Mouse (Mus musculus) layer of hippocampus, adult 9-10 months (tissue): ENCODE measurements around the gene Scaf11.
"Not testable (repeated sequence)": the region's sequence is repeated elsewhere in the genome, so short reads cannot be mapped to it uniquely, and the experiment has no call there.

Experiments
- DNase-seq: peaks from one replicate; pipeline ENCODE4 v3.0.0; 2022; ENCODE audit warnings: low spot score

Gene Scaf11

DNA sequence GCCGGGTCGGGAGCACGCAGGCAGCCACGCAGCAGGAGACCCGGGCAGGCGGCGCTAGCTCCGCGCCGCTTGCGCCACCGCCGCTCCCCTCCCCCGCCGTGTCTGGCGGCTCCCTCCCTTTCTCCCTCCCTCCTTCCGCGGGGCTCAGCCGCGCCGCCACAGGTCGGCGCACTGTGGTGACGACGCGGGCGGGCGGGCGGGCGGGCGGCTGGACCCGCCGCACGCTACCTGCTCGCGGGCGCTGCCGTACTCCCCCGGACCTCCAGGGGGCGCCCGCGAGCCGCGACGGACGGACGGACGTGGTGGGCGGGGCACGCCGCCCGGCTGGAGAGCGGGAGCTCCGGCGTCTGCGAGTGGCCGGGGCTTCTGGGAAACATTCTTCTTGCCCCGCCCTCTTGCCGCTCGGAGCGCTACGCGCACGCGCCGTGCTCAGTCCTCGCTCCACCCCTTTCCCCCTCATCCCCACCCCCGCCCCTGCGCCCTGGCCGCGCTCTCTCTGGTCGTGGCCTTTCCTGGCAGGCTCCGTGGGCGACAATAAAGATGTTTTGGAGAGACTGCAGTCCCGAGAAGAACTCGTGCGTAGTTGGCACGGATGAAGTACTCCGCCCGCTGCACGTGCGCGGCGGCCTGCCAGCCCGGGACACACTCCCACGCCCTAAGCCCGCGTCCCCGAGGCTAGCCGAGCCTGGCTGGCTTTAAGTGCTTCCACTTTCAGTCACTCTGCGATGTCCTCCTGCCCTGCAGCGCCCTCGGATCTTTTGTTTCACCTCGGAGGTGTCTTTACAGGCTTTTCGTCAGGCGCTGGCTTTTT, at the start of gene Scaf11:
Gene Scaf11, minus strand, starts transcription at position 114 of the 811 bp plus-strand sequence.
- DNase-seq = peak; percentile 54

DNA sequence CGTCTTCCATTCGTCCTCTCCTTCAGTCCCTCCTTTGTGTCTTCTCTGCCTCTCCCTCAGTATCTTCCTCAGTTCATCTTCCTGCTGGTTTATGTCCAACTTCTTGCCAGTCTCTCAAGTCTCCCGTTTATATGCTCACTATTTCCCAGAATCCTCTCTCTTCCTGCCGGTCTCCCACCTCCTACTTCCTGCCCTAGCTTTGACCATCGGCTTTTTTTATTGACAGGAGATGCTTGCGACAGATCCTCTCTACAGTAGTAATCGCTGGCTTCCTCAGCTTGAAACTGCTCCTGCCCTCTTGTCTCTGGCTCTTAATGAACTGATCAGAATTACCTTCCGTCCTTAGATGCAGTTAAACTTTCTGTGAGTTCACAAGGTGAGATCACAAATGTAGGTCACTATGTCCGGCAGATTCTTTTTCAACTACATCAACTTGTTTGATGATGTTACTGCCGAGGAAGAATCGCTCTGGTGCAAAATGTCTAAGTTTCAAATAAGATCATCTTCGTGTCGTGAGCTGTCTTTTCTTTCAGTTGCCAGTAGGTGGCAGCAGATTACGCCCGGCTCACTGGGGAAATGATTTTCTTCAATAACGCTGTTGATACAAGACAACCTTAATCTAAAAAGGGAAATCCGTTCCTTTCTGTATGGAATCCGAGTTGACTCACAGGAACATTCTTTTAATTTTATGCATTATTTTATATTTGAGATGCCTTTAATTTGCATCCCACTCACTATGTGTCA, 46.6 kb upstream of the Scaf11 start:
- DNase-seq = no peak

DNA sequence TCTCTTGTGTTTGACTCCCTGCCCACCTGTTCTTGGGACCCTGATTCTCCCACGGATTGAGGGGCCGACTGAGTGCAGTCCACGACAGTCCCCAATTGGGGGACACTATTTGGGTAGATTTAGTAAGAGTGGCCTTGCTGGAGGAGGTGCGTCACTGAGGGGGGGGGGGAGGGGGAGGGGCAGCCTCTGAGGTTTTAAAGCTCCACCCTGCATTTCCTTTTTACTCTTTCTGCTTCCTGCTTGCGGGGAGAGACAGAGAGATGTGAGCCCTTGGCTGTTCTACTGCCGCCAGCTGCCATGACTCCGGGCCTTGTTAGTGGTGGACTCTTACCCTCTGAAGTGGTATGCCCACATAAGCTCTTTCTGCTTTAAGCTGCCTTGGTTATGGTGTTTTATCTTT, 37.0 kb upstream of the Scaf11 start:
- no peak for DNase-seq

DNA sequence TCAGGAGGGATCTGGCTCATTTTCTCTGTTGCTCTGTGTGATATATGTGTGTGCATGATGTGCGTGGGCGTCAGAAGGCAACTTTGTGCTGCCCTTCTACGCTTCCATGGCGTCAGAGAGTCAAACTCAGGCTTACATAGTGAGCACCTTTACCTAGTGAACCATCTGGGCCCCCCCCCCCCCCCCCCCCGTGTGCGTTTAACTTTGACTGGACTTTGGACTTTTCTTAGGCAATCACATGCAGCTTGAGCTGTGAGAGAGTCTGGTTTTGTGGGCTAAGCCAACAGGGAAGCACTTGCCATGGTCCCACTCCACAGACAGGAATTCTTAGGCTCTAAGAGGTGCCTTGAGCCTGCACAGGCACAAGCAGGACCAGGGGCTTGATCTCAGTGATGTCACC, 33.6 kb upstream of the Scaf11 start:
- DNase-seq = no peak

DNA sequence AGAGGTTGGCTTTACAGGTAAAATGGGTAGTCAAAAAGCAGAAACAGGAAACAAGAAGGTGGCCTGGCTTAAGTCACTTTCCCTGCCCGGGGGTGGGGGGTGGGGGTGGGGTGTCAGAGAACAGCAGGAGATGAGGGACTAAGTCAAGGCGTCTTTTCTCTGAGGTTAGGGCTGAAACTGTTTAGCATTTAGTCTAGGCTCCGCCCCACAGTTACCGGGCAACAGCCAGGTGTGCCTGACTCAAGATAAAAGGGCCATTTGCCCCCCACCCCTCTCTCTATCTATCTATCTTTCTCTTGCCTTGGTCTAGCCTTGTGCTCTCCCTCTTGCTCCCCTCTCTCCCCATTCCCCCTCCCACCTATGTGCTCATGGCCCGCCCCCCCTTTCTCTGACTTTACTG, 32.9 kb upstream of the Scaf11 start:
- no peak for DNase-seq

DNA sequence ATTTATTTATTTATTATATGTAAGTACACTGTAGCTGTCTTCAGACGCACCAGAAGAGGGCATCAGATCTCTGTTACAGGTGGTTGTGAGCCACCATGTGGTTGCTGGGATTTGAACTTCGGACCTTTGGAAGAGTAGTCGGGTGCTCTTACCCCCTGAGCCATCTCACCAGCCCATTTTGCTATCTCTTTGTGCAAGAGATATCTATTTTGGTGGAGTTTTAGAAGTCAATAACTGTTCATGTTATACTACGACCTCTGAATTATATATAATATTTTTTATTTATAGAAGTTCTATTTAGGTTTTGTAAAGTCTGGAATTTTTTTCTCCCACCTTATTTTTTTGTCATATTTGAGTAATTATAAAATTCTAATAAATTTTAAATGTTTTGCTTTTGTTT, 32.3 kb upstream of the Scaf11 start:
- DNase-seq = not testable (repeated sequence)

DNA sequence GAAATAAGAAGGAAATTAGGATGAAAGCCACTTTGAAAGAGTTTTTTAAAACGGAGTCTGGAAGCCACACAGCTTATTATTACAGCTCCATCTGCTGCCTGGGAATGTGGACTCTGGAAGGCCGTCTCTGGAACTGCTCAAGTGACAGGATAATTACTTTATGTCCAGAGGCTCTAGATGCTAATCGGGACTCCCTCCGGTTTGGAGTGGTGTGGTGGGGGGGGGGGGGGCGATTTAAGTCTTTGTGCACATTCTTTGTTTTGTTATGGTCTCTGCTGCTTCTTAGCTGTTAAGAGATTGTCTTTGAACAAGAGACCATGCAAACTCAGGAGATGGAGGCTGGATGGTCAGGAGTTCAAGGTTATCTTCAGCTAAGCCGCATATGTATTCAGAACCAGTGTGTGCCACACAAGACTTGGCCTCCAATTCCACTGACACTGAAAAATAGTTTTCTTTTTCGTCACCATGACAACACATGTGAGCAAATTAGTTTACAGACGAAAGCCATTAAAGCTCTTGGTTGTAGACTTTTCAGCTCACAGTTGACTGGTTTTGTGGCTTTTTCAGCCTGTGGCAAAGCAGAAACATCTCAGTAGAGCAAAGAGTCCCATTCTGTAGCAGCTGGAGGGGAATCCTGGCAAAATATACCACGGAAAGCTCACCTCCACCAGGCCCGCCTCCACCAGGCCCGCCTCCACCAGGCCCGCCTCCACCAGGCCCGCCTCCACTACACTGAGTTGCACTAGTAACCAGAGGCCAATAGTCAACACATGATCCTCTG, 31.4 kb upstream of the Scaf11 start:
- no peak for DNase-seq

DNA sequence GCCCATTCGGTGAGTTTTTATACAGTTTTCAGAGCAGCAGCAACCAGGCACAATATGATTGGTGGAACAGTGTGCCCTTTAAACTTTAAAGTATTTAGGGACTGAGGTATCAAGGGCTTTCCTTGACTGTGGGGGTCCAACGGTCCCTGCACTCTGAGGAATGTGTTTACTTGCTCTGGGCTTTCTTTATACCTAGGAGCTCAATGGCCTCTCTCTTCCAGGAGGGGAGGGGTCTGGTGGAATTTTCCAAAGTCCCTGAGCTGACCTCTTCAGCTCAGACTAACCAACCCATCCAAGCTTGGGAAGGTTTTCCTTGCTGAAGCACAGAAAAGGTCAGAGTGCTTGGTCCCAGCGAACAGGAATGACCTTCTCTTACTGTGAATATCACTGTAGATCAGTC, 30.8 kb upstream of the Scaf11 start:
- no peak for DNase-seq

DNA sequence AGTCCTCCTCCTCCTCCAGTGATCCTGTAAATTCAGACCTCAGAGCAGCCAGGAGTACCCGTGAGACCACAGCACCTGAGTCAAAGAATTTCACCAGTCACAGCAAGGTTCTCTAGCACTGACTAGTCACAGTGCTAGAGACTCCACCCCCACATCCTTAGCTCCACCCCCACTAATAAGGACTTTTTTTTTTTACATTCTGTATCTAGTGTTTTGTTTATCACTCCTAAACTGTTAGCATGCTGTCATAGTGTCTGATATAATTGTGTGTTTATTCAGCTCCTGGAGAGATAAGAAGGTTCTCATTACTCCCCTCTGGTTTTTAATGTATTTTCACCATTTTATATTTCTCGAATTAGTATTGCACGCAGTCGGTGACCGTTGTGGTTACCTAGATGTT, 29.5 kb upstream of the Scaf11 start:
- DNase-seq = no peak

DNA sequence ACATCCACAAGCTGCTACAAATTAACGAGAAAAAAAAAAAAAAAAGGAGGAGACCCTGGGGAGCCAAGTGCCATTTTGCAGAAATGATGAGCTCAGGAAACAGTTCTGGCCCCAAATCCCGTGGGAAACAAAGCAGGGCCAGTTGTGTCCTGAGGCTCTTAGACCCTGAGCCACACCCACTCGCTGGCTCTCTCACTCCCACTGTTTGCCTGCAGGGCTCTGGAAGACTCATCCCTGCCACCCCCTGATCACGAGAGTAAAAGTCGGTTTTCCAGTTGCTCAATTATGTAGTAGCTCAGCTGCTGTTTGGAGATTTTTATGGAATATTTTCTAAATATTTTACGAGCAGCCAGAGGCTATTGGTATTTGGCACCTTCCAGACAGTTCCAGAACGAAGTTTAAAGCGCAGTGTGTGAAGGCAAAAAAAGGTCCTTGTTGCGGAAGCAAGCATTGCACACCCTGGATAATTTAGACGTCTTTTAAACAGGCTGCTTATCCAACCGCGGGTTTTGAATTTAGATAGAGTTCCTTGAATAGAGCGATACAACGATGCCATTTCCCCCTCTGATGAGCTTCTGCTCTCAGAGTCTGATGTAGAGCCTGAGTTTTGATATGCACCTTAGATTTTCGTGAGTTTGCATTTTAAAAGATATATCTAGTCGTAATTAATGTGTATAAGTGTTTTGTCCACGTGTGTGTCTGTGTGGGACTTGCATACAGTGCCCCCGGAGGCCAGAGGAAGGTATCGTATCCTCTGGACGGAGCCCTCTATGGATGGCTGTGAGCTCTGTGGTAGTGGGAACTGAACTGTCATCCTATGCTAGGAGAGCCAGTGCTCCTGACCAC, 28.5 kb upstream of the Scaf11 start:
- DNase-seq = no peak

DNA sequence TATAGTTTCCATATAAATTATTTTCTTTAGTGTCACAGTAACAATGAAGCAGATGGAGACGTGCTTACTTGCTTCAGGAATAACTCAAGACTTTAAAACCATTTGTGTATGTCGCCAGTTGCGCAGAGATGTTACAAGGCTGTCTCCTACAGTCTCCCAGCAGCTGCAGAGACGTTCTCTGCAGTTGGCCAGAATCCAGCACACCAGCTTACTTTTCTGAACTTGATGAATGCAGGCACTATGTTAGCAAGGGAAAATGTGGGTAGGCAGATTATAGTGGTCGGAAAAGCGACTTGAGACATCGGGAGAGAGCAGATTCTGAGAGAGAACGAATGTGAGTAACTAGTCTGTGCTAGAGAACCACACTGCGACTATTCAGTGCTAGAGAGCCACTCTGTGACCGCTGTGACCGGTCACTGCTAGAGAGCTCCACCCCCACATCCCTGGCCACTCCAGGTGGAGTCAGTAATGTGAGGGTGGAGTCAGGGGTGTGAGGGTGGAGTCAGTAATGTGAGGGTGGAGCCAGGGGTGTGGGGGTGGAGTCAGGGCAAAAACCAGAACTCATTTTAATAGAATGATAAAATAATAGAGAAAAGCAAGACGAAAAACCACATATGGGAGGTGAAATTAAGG, 26.5 kb upstream of the Scaf11 start:
- DNase-seq = no peak

DNA sequence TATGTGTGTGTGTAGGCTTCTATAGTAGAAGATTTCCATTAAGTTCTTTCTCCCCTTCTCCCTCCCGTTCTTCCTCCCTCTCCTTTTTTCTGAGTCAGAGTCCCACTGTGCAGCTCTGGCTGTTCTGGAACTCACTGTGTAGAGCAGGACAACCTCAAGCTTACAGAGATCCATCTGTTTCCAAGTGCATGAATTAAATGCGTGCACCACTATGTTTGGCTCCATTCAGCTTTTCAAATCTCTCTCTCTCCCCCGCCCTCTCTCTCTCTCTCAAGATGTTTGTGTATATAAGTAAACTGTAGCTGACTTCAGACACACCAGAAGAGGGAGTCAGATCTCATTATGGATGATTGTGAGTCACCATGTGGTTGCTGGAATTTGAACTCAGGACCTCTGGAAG, 20.2 kb upstream of the Scaf11 start:
- DNase-seq = no peak

DNA sequence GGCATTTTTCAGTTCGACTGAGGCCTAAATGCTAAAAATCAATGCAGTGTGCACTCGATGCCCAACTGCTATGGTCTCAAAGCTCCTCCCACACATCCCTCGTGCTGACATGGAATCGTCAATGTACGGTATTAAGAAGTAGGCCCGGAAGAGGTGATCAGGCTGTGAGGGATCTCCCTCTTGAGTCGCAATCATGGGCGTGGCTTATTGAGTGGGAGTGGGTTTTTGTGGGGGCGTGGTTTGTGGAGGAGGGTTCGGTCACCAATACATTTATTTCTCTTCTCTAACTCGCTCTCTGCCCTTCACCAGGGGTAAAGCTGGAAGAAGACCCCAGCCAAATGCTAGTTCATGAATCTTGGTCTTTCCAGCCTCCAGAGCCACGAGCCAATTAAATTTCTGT, 17.4 kb upstream of the Scaf11 start:
- no peak for DNase-seq

DNA sequence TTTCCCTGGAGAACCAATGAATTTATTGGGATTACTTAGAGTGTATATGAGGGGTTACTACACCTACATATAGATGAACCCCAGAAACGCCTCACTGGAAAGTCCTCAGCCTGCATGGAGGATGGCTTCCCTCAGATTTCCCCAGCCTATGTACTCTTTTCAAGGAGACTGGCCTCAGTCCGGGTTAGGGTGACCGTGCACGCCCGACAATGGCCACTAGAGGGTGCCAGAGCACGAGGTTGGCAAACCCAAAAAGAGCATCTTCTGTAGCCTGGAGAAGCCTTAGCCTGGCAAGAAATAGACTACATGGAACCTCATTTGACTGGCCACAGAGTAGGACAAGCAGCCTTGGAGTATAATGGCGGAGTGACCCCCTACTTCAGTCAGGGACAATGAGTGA, 15.7 kb upstream of the Scaf11 start:
- peak; percentile 61 for DNase-seq

DNA sequence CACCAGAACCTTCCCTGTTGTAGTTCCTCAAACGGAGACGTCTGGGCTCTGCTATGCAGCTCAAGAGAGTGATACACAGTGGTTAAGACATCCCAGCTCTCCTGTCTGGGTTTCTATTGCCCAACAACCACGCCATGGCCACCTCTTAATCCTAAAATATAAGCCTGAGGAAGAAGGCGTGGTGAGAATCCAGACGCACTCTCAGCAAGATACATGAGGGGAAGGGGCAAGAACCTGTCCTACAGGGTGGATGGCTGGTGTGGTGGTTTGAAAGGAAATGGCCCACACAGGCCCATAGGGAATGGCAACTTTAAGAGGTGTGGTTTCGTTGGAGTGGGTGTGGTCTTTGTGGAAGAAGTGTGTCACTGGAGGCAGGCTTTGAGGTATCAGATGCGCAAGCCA, 14.9 kb upstream of the Scaf11 start:
- no peak for DNase-seq

DNA sequence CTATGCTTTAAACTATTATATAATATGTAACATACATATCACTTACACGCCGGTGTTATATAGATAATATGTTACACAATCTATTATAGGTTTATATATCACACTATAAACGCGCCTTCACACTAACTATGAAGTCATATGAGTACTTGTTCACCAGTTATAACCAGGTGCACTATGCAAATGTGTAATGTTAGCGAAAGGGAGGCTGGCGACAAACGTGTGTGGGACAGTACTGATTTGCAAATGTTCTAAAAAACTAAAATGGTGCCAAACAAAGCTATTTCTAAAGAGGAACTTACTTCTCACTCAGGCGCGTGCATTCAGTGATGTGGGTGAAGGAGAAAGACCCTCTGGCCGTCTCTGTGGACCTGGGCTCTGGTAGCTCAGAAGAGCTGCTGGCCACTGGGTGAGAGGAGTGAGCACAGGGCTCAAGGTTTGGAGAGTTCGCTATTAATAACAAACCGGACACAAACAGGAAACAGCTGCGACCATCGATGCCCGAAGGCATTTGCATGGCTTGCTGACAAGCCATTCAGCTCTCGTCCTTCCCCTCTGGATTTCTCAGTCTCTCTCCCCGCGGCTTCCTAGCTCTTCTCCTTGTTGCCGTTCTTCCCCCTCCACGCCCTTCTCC, 13.8 kb upstream of the Scaf11 start:
- no peak for DNase-seq

DNA sequence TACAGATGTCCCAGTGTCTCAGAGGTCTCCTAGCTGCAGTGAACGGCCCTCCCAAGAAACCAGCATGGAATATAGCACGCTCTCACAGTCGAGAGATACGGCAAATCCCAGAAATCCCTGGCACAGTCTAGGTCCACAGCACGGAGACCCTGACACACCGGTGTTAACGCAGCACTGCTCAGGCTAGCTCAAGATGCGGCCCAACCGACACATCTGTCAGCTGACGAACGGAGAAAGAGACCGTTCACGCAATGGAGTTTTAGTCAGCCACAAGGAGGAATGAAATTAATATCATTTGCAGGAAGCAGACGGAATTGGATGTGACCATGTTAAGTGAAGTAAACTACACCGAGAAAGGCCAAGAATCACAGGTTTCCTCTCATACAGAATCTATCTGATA, 13.3 kb upstream of the Scaf11 start:
- no peak for DNase-seq

DNA sequence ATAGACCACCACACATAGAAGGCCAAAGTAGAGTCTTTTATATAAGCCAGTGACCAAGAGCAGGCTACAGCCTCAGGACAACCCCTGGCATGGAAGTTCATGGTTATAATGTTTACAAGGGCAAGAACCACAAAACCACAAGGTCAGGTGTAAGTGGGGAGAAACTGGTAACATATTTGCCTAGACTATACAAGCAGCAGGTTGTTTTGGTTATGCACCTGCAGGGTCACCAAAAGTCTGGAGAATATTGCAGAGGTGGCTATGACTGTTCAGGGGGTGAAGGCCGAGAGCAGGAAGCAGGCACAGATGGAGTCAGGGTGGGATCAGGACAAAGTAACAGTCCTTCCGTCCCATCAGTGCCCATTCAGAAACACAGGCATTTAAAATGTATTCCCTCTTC, 7.7 kb upstream of the Scaf11 start:
- no peak for DNase-seq

DNA sequence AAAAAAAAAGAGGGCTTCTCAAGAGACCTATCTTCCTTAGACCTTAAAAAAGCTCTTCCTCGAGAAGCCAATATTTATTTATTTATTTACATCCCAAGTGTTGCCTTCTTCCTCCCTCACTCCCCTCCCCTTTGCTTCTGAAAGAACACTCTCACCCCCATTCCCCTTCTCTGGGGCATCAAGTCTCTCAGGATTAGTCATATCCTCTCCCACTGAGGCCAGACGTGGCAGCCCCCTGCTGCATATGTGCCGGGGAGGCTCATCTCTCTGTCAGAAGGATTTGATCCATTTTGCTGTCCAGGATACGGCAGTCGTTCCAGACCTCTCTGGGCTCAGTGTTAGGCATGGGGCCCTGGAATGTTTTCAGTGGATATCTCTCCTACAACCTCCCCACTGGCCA, 7.2 kb upstream of the Scaf11 start:
- no peak for DNase-seq

DNA sequence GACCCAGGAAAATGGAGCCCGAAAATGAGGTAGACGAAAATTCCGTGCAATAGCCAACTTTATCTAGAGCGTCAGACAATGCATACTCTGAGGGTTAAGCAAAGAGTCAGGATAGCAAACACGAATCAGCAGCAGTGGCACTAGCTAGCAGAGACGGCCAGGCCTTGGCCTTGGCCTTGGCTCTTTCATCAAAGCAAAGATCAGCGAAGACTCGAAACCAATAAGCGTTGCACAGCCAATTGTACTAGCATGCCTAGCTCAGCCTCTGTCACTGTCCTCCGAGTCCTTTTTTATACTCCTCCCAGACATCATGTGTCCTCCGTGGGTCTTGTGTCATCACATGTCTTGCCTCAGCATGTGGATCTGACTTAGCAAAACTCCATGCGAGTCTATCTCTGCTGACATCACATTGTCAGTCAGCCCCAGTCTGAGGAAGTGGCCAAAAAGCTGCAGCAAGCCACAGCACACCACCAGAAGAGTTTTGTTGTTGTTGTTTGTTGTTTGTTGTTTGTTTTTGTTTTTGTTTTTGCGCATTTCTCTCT, 5.8 kb upstream of the Scaf11 start:
- no peak for DNase-seq

DNA sequence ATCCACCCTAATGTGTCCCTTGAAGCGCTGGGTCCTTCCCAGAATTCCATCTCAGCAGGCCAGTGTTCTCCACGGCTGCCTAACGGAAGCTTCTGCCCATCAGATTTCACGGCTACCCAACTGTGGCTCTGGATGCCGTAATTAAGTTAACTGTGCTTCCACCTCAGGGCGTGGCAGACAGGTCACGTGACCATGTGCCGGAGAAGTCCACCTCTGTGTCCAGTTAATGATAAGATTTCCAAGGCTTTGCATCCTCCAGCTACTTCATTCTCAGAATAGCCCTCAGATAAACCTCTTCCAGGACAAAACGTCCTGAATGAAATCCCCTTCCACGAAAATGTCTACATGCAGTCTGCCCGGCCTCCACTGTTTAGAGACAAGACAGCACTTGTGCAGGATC, 4.4 kb upstream of the Scaf11 start:
- DNase-seq = no peak
